Mouse (Mus musculus) regulatory T cell (primary cell): ENCODE measurements around the gene Slc25a39.

Experiments
- in situ Hi-C: fragments of 300-600 bp; cut with MboI, MseI; formaldehyde crosslinking; loops from one replicate; pipeline ENCODE4 v1.15.1; 2025; ENCODE audit warnings: high pct_unique_total_duplicates

The Slc25a39 gene

GRCm38 (mm10) chr11:102407834-102408215 lies at the start of gene Slc25a39:
Gene Slc25a39 (minus strand): TSS chr11:102407946.
- in situ Hi-C loops, result loop anchor here (10.0 to 25.0 kb wide), 2 partner anchors 113 to 946 kb away; partner anchors contain the start of genes Atxn7l3, Rnd2 and Vat1

GRCm38 (mm10) chr11:102455740-102456396 lies 48.1 kb upstream of the Slc25a39 start:
- in situ Hi-C loops, result loop anchor here (10.0 kb wide), 1 partner anchor 1201 kb away; the partner anchor contains the start of gene Vps25

- in situ Hi-C loops, result loop anchor here (10.0 kb wide), 1 partner anchor 1198 kb away; the partner anchor contains the start of gene Vps25
These were observed 45.4 kb upstream of the Slc25a39 start for GRCm38 (mm10) chr11:102453131-102453530.

- in situ Hi-C loops, result loop anchor here (10.0 kb wide), 1 partner anchor 1195 kb away; the partner anchor contains the start of gene Vps25
These were observed 41.6 kb upstream of the Slc25a39 start for GRCm38 (mm10) chr11:102449043-102450008.

GRCm38 (mm10) chr11:102448327-102448726 lies 40.6 kb upstream of the Slc25a39 start:
- in situ Hi-C loops, result no loop called here

GRCm38 (mm10) chr11:102447497-102447896 lies 39.8 kb upstream of the Slc25a39 start, which contains the start of gene Fam171a2:
Gene Fam171a2 (minus strand): TSS chr11:102447682.
- in situ Hi-C loops, result no loop called here

GRCm38 (mm10) chr11:102446581-102447461 lies 39.1 kb upstream of the Slc25a39 start:
- in situ Hi-C loops, result no loop called here

GRCm38 (mm10) chr11:102445891-102446361 lies 38.2 kb upstream of the Slc25a39 start:
- in situ Hi-C loops, result no loop called here

- in situ Hi-C loops, result no loop called here
These were observed 37.6 kb upstream of the Slc25a39 start for GRCm38 (mm10) chr11:102445264-102445890.

- in situ Hi-C loops, result no loop called here
These were observed 37.0 kb upstream of the Slc25a39 start for GRCm38 (mm10) chr11:102444781-102445180.

- in situ Hi-C loops, result no loop called here
These were observed 36.6 kb upstream of the Slc25a39 start for GRCm38 (mm10) chr11:102444321-102444720.

GRCm38 (mm10) chr11:102443740-102444139 lies 36.0 kb upstream of the Slc25a39 start:
- in situ Hi-C loops, result no loop called here

GRCm38 (mm10) chr11:102442089-102442488 lies 34.3 kb upstream of the Slc25a39 start:
- in situ Hi-C loops, result no loop called here

- in situ Hi-C loops, result no loop called here
These were observed 33.7 kb upstream of the Slc25a39 start for GRCm38 (mm10) chr11:102441434-102441833.

GRCm38 (mm10) chr11:102440255-102440654 lies 32.5 kb upstream of the Slc25a39 start:
- in situ Hi-C loops, result no loop called here

- in situ Hi-C loops, result no loop called here
These were observed 31.6 kb upstream of the Slc25a39 start for GRCm38 (mm10) chr11:102439093-102440082.

- in situ Hi-C loops, result no loop called here
These were observed 30.7 kb upstream of the Slc25a39 start for GRCm38 (mm10) chr11:102438212-102439092.
